Mouse (Mus musculus) hindbrain, embryonic 14.5 days (tissue): ENCODE results near the gene Maff. TPM values are rescaled to one million over a fixed set of nuclear protein-coding genes. Genes with fewer than 3 reads are reported as not detected.
A peak's percentile ranks its signal among the peaks of the same experiment; 100 is the strongest.

Experiments used
- ATAC-seq: fragments of 200-750 bp; cut with Nextera tagmentation; 2 replicates; pipeline ENCODE4 v1.8.0; 2017; ENCODE audit warnings: moderate number of reproducible peaks, mild to moderate bottlenecking, moderate TSS enrichment, moderate library complexity; ENCODE audit not compliant: low FRiP score
- DNase-seq: peaks from one replicate; pipeline ENCODE4 v3.0.0-alpha.2; 2015; ENCODE audit warnings: low spot score
- H3K27ac ChIP-seq: fragments of 300-500 bp; sonication (generic); 2 replicates; pipeline ENCODE4 v1.5.1; 2014; ENCODE audit warnings: mild to moderate bottlenecking, moderate library complexity
- H3K27me3 ChIP-seq: fragments of 300-500 bp; sonication (generic); 2 replicates; pipeline ENCODE4 v1.6.1; 2014; ENCODE audit warnings: mild to moderate bottlenecking, low read length, mixed read lengths; ENCODE audit not compliant: control insufficient read depth, insufficient read depth
- H3K36me3 ChIP-seq: fragments of 300-500 bp; sonication (generic); replicated peaks from 2 replicates; pipeline ENCODE4 v1.6.1; 2014; ENCODE audit not compliant: control insufficient read depth, insufficient read depth
- H3K4me1 ChIP-seq: fragments of 300-500 bp; sonication (generic); replicated peaks from 2 replicates; pipeline ENCODE4 v1.6.1; 2014; ENCODE audit warnings: antibody characterized with exemption, low read length, mixed read lengths; ENCODE audit not compliant: control insufficient read depth, insufficient read depth
- H3K4me2 ChIP-seq: fragments of 300-500 bp; sonication (generic); replicated peaks from 2 replicates; pipeline ENCODE4 v1.6.1; 2014; ENCODE audit warnings: mild to moderate bottlenecking, moderate library complexity
- H3K4me3 ChIP-seq: fragments of 300-500 bp; sonication (generic); replicated peaks from 2 replicates; pipeline ENCODE4 v1.5.1; 2014; ENCODE audit warnings: mild to moderate bottlenecking, low read length
- H3K9ac ChIP-seq: fragments of 300-500 bp; sonication (generic); 2 replicates; pipeline ENCODE4 v1.6.1; 2014
- H3K9me3 ChIP-seq: fragments of 300-500 bp; sonication (generic); 2 replicates; pipeline ENCODE4 v1.6.1; 2016; ENCODE audit warnings: low read length; ENCODE audit not compliant: control insufficient read depth
- WGBS: fragments of 180-500 bp; shearing (Covaris S2); extraction: QIAGEN DNeasy Blood & Tissue Kit; methylation state at CpG from one replicate; pipeline ENCODE4 v1.1.7; 2014; 5-methylcytosine and 5-hydroxymethylcytosine counted together
- polyA plus RNA-seq: library from polyadenylated mRNA; unstranded; fragments of >200 nt; fragmentation: Nextera tagmentation; extraction: Ambion mirVana; gene quantifications from 2 replicates; pipeline ENCODE4 v1.2.1, GENCODE M21; 2014

The Maff gene
- polyA plus RNA-seq, 1 experiment from 2014 or later = 1.1 TPM

GRCm38 (mm10) chr15:79357036-79357911 is 10.9 kb downstream of the Maff start:
- peak overlapping the region; percentile 57 for H3K9ac ChIP-seq
- peaks cover 12% of the 10 kb centered on the region for H3K27me3 ChIP-seq
- WGBS = under 1% methylated on average over 75 of the region's 77 CpGs
- peak; percentile 76 for ATAC-seq
- H3K4me3 ChIP-seq = peak overlapping the region; percentile 38
- H3K4me1 ChIP-seq = peaks cover 12% of the 10 kb centered on the region
- peak overlapping the region; percentile 44; the same call in 1 of the 2 replicates for H3K27ac ChIP-seq
- H3K36me3 ChIP-seq = peaks cover 14% of the 10 kb centered on the region
- peak; percentile 73 for DNase-seq
- no peaks in the 10 kb centered on the region for H3K9me3 ChIP-seq
- H3K4me2 ChIP-seq = peak overlapping the region; percentile 94

- Histone ChIP-seq H3K27me3 (peaks cover 12% of the 10 kb centered on the region), H3K9ac (peak overlapping the region; percentile 57; the same call in 1 of the 2 replicates), H3K4me1 (peaks cover 12% of the 10 kb centered on the region), H3K27ac (no peak overlapping the region), H3K4me2 (peak overlapping the region; percentile 94), H3K4me3 (peak overlapping the region; percentile 38; the same call in 1 of the 2 replicates), H3K9me3 (no peaks in the 10 kb centered on the region), H3K36me3 (peaks cover 22% of the 10 kb centered on the region)
- ATAC-seq = no peak
- DNase-seq = no peak
- WGBS = 37% methylated on average over 12 of the region's 12 CpGs
These were observed 11.7 kb downstream of the Maff start for GRCm38 (mm10) chr15:79357974-79358690.

- DNase-seq (no peak), ATAC-seq (no peak)
- Histone ChIP-seq H3K27me3 (peaks cover 12% of the 10 kb centered on the region), H3K9me3 (no peaks in the 10 kb centered on the region), H3K36me3 (peaks cover 40% of the 10 kb centered on the region), H3K27ac (no peak overlapping the region), H3K4me2 (no peak overlapping the region), H3K9ac (no peak overlapping the region), H3K4me1 (peaks cover 12% of the 10 kb centered on the region), H3K4me3 (no peak overlapping the region)
- 50% methylated on average over 6 of the region's 6 CpGs for WGBS
These were observed 13.5 kb downstream of the Maff start for GRCm38 (mm10) chr15:79359954-79360353.

GRCm38 (mm10) chr15:79360371-79360770 is 13.9 kb downstream of the Maff start:
- Histone ChIP-seq H3K36me3 (peaks cover 45% of the 10 kb centered on the region), H3K27ac (no peak overlapping the region), H3K4me3 (no peak overlapping the region), H3K9ac (no peak overlapping the region), H3K9me3 (no peaks in the 10 kb centered on the region), H3K27me3 (peaks cover 12% of the 10 kb centered on the region), H3K4me2 (no peak overlapping the region), H3K4me1 (peaks cover 12% of the 10 kb centered on the region)
- no peak for DNase-seq
- 71% methylated on average over 7 of the region's 7 CpGs for WGBS
- no peak for ATAC-seq

- DNase-seq = no peak
- H3K27ac ChIP-seq = no peak overlapping the region
- no peak overlapping the region for H3K4me2 ChIP-seq
- H3K4me1 ChIP-seq = peaks cover 12% of the 10 kb centered on the region
- no peak overlapping the region for H3K9ac ChIP-seq
- no peak for ATAC-seq
- WGBS = 81% methylated on average over 4 of the region's 4 CpGs
- no peak overlapping the region for H3K4me3 ChIP-seq
- H3K9me3 ChIP-seq = no peaks in the 10 kb centered on the region
- peaks cover 6% of the 10 kb centered on the region for H3K27me3 ChIP-seq
- peaks cover 51% of the 10 kb centered on the region for H3K36me3 ChIP-seq
These were observed 14.6 kb downstream of the Maff start for GRCm38 (mm10) chr15:79361023-79361422.

GRCm38 (mm10) chr15:79364120-79364519 is 17.7 kb downstream of the Maff start:
- 66% methylated on average over 6 of the region's 6 CpGs for WGBS

GRCm38 (mm10) chr15:79365068-79365467 is 18.6 kb downstream of the Maff start:
- 99% methylated on average over 12 of the region's 12 CpGs for WGBS
- H3K9ac ChIP-seq = no peak overlapping the region
- H3K4me3 ChIP-seq = no peak overlapping the region
- no peaks in the 10 kb centered on the region for H3K4me1 ChIP-seq
- H3K4me2 ChIP-seq = no peak overlapping the region
- H3K27ac ChIP-seq = no peak overlapping the region
- no peak for ATAC-seq
- H3K27me3 ChIP-seq = no peaks in the 10 kb centered on the region
- H3K9me3 ChIP-seq = no peaks in the 10 kb centered on the region
- DNase-seq = no peak
- peaks cover 88% of the 10 kb centered on the region for H3K36me3 ChIP-seq

More at GRCm38 (mm10) chr15:79364120-79364519, 17.7 kb downstream of the Maff start:
- no peak overlapping the region for H3K4me3 ChIP-seq
- H3K9me3 ChIP-seq = no peaks in the 10 kb centered on the region
- no peak for DNase-seq
- H3K36me3 ChIP-seq = peaks cover 78% of the 10 kb centered on the region
- H3K9ac ChIP-seq = no peak overlapping the region
- no peak overlapping the region for H3K27ac ChIP-seq
- no peak for ATAC-seq
- no peaks in the 10 kb centered on the region for H3K4me1 ChIP-seq
- no peaks in the 10 kb centered on the region for H3K27me3 ChIP-seq
- no peak overlapping the region for H3K4me2 ChIP-seq

GRCm38 (mm10) chr15:79366402-79366801 is 20.0 kb downstream of the Maff start:
- DNase-seq (no peak), ATAC-seq (no peak)
- 95% methylated on average over 5 of the region's 5 CpGs for WGBS
- Histone ChIP-seq H3K27ac (no peak overlapping the region), H3K4me2 (no peak overlapping the region), H3K9me3 (no peaks in the 10 kb centered on the region), H3K4me1 (no peaks in the 10 kb centered on the region), H3K4me3 (no peak overlapping the region), H3K27me3 (no peaks in the 10 kb centered on the region), H3K36me3 (peaks cover 88% of the 10 kb centered on the region), H3K9ac (no peak overlapping the region)

DNA sequence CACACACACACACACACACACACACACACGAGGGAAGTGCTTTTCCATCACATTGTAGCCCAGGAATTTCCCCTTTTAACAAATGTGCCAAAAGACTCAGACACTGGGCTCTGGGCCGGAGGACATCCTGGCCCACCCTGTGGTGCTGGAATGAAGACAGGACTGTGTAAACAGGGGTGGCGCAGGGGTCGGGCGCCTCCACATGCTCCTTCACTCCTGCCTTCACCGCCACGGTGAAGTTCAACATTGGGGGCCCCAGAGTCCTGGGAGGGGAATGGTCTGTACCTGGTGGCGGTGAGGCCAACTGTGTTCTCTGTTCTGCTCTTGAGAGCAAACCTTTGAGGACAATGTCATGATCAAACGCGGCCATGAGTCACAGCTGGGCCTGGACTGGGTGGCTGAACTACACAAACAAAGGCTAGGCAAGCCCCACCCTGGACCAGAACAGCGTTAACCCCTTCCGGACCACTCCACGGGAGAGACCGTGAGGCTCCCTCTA is 21.9 kb downstream of the Maff start:
- Histone ChIP-seq H3K4me1 (no peaks in the 10 kb centered on the region), H3K36me3 (peaks cover 84% of the 10 kb centered on the region), H3K4me3 (no peak overlapping the region), H3K9me3 (no peaks in the 10 kb centered on the region), H3K4me2 (no peak overlapping the region), H3K9ac (no peak overlapping the region), H3K27me3 (no peaks in the 10 kb centered on the region), H3K27ac (no peak overlapping the region)
- DNase-seq (no peak), ATAC-seq (no peak)
- WGBS = 73% methylated on average over 14 of the region's 14 CpGs
